Mouse (Mus musculus): ENCODE measurements at regions not wholly inside any gene's neighbourhood (a gene's known extent, or its start where the extent isn't known, plus 50 kb on each side); places are given as distances from the start of the nearest gene placed in this dataset.
"Not testable (repeated sequence)": the region's sequence is repeated elsewhere in the genome, so short reads cannot be mapped to it uniquely, and the experiment has no call there.

DNA sequence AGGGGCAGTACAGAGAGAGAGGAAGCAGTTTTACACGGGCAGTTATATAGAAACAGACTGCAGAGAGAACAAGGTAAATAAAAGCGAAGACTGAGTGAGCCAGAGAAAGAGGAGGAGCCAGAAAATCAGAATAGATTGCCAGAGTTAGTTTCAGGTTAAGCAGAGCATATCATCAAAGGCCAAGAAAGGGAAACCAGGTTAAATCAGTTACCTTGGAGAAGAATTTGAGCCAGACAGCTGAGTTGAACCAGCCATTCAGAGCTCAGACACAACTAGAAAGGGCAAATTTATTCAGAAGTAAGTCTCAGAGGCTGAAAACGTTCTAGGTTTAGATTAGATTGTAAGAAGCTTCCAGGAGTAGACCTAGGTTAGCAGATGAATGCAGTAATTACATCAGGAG, 858.6 kb downstream of the Adgrl3 start:
- DNase-seq, result no peak

DNA sequence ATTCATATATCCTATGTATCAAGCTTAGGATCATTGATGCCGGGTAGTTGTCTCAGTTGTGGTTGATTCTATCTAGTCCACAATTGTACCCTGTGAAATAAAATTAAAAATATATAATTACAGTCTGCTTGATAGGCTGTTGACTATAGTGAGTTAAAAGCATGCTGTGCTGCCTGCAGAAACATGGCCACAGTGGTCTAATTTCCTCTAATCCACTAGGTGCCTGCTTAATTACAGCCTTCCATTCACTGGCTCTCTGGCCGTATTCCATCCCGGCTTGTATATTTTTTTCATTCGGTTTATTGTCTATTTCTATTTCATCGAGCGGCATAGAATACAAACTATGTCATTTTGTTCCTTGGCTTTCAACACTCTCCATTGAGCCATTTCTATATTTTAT, 873.4 kb downstream of the Adgrl3 start:
- no peak for DNase-seq

DNA sequence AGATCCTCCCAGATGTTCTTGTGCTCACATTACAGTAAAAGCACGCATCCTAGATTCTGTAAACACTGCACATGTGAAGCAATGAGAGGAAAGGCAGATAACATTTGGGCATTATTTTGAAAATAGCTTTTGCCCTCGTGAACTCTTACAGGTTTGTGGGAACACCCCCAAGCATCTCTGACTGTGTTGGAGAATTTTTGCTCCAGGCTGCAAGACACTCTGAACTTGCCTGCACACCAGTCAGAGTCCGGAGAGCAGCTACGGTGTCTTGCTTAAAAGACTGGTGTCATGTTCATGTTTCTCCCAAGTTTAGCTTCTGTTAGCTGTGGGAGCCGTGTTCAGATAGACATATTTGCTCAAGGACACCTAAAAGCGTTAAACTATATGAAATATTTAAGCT, 889.4 kb downstream of the Adgrl3 start:
- no peak for DNase-seq

DNA sequence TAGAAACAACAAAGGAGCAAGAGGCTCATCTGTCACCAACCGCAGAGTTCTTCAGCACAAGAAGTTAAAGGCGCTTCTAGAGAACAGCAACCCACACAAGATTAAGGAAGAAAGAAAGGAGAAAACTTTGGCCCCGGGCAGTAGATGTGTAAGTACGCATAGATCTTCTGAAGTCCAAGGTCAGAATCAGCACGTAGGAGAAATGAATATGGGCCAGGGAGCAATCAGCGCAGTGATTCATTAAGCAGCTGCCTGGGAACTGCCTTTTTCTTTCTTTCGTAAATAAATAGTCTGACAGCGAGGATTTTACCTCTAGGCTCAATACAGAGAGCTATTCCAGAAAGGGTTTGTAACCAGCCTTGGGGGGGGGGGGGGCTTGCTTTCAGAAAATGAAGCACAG, 890.0 kb downstream of the Adgrl3 start:
- peak; percentile 26 for DNase-seq

DNA sequence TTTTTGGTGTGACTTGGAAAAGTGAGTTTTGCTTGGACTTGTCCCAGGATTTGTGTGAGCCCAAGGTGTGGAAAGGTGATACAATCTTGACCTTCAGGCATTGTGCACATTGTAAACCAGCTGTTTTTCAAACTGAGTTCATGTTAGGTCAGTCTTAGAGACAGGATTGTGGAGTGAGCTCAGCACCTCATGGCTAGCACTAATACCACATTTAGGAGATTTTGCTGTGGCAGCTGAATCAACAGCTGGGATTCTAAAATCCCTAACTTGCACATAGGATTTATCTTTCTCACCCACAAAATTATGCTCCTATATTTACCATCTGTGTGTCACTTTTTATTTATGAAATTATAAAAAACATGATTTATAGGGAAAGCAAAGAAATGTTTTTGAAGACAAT, 896.7 kb downstream of the Adgrl3 start:
- DNase-seq, result no peak

DNA sequence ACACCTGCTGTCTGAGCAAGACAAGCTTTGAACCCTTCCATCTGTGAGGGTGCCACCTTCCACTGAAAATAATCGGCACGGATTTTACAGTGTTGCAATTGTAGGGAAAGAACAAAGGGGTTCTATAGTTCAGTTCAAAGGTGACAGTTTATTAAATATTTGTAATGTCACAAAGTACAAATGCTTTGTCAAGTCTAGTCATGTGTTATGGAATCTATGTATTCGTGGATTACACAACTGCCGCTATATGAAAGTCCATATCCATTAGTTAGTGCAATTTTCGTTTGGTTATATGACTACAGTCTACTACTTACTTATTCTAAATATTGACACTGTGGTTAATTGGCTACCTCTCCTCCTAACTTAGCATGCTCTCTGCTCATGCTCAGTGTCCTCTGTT, 920.9 kb downstream of the Adgrl3 start:
- DNase-seq, result no peak

DNA sequence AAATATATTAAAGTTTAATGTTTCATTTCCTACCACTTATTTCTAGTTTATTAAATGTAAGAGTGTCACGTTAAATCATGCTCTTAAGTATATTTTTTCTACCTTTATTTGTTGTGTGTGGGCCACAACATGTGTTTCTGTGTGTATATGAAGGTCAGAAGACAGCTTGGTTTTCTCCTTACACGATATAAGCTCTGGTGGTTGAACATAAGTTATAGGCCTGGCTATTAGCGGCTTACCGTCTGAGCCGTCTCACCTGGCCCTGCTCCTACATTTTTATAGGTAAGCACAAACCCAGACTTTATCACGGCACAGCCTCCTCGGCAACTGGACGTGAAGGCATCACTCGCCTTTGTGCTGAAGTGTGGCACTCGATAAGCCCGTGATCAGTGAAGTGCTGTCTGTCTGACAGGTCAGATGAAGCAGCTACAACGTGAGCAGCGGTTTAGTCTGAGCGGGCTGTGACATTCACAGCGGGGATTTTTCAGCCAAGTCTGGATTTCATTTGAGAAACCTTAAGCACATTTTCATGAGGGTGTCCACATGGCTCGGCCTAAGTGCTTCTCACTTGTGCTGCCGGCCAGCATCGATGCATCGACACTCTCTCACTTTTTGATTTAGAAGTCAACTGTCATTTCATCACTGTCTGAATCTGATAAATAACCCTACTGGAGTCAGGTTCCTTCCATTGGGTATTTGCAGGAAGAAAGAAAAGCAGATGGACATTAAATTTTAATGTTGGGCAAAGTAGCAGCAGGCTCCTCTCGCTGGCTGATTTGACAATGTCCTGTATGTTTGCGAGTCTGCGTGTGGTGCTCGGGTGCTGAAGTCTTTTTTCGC, 950.0 kb downstream of the Adgrl3 start:
- DNase-seq, result no peak

DNA sequence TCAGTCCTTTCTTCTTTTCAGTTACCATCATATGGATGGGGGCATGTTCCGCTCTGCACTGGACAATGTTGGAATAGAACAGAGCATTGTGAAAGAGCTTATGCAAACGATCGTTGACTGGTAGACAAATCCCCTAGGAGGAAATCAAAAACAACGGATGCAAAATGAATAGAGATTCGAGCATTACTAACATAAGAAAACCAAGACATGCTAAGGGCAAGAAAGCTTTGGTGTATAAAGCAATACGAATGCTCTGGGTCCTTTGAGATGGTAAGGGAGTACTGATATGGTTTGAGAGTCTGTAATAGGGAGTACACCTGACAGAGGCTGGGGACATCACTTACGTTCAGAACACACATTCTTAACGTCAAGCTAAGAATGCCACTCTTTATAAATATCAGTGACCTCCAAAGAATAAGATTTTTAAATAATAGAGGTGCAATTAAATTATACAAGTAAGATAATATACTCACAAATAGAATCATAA, 950.6 kb downstream of the Adgrl3 start:
- no peak for DNase-seq

DNA sequence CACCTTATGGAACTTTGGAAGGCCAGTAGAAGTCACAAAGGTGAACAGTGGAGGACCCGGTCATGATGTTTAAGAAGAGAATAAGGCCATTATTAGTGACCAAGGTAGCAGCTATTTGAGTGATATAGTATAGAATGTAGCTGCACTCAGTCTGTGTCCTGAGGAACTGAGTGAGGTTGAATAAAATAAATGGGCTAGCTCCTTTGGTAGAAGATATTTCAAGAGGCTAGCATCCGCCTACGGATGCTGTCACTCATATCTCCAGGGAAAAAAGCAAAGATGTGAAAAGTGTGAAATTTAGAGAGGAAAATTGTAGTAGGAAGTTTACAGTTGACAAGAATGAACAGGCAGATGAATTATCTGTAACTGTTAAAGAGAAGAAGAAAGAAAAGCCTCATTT, 956.6 kb downstream of the Adgrl3 start:
- no peak for DNase-seq

DNA sequence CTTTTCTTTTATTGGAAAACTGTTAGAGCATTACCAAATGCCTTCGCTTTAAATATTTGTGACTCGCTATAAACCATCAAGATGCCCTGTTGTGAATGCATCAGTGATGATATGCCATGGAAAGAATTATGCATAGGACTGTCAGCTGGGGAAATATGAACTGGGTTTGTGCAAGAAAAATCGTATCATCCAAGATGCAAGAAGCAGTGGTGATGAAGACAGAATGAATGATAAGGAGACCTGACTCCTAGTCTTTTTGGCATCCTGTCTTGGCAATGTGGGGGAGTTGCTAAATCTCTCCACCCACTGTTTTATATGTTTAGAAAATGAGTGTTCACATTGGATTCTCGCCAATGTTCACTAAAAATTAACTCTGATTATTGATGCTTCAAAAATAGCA, 963.4 kb downstream of the Adgrl3 start:
- no peak for DNase-seq

DNA sequence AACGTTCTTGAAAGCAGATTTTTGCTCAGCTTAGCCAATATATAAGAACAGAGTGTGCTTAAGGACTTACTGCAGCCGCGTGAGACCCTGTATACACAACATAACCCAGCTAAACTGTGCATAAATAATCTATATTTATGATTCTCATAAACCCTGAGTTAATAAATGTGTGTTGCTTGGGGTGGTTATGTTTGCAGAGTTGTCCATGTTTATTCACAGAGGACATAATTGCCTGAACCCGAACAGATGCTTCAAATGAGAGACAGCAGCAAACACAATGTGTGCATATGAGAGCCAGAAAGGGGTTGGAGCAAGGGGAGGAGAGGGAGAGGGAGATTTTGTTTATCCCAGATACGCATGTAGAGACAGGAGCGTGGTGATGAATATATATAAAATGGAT, 968.1 kb downstream of the Adgrl3 start:
- DNase-seq, result no peak

DNA sequence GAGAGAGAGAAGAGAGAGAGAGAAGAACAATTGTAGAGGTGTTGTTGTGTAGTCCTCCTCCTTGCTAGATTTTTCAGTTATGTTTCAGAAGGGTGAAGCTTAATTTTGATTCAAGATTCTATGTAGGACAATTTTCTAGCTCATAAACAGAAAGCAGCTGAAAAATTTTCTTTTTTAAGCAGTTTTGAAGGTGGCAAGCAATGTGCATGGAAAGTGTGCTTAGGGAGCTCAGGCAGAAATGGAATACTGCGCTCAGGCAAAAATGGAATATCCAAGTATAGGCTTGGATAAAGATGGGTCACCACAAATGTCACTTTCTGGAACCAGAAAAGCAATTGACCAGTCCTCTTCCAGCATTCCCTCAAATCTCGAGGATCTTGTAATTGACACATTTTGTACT, 988.0 kb downstream of the Adgrl3 start:
- DNase-seq, result no peak

DNA sequence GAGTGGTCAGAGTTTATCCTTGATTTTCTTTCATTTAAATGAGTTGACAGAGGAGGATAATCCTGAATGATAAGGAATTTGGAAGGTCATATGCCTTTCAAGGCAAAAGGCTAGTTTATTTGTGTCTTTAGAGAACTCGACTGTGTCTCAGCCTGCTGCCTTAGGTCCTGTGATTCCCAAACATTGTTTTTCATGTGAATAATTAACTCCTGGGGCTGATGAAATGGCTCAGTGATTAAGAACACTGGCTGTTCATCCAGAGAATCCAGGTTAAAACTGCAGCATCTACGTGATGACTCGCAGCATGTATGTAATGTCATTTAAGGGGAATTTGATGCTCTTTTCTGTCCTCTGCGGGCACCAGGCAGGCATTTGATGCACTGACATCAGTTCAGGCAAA, 1004.2 kb downstream of the Adgrl3 start:
- DNase-seq, result no peak

DNA sequence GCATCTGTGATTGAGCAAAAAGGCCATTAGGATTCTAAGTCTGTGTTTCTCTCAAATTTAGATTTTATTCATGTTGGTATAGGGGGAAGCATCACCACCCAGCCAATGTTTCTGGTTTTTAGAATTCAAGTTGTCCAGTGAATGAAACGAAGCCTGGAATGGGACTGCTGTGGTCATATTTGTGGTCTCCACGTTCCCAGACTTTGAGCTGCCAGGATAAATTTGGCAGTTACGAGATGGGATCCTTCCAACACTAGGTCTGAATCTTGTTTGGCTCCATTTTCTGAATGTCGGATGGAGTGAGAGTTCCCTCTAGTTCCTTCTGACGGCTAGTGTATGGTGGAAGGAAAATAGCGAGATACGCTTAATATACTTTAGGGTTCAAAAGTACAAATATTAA, 1014.8 kb downstream of the Adgrl3 start:
- no peak for DNase-seq

DNA sequence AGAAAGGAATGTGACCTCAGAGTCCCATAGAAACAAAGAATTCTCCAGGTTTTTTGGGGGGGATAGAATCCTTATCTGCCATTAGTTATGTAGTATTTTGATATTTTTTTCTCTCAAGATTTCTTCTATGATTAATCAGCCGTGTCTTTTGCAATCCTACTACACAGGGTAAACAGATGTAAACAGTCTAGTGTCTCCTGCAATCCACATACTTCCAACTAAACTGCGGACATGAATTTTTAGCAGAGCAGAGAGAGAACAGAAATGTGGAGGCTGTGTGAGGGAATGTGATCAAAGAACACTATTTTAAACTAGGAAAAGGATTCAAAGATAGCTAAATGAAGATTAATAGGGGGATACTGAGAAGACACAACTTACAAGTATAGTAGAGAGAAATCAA, 1026.2 kb downstream of the Adgrl3 start:
- no peak for DNase-seq

DNA sequence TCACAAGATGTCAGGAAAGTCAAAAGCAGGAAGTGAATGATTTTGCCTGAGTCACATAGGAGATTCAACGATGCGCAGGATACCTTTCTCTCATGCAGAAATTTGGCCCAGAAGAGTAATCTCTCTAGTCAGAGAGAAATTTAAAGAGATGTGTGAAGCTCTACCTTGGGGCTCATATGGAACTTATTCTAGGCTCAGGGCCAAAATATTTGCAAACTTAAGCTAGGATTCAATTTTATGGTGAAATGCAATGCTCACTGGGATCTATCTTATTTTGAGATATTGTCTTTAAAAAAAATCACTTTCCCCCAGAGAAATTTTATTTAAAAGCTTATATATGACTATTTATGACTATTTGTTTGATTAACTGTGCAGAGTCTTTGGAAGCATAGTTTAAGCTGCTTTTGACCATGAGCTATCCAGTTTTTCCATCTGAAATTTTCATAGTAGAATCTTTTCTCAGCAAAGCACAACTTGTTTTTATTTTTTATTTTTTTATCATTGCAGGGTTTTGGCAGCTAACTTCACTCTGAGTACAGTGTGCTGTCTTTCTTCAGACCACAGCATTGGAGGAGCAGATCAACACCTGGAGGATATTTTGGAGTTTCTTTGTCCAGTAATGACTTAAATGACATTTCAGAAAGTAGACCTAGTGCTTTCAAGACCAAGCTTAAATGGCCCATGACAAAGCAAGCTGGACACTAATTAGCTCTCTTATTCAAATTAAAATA, 1039.3 kb downstream of the Adgrl3 start:
- no peak for DNase-seq

DNA sequence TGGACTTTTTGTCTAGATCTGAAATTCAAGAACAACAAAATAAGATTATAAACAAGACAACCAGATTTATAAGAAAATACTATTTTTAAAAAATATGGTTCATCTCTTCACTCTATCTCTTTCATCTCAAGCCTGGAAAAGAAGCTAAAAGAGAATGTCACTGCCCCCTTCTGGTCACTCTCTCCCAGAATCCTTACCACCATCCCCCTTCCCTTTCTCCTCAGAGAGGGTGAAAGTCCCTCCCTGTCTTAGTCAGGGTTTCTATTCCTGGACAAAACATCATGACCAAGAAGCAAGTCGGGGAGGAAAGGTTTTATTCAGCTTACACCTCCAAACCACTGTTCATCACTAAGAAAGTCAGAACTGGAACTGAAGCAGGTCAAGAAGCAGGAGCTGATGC, 1040.7 kb downstream of the Adgrl3 start:
- DNase-seq, result peak; percentile 26

DNA sequence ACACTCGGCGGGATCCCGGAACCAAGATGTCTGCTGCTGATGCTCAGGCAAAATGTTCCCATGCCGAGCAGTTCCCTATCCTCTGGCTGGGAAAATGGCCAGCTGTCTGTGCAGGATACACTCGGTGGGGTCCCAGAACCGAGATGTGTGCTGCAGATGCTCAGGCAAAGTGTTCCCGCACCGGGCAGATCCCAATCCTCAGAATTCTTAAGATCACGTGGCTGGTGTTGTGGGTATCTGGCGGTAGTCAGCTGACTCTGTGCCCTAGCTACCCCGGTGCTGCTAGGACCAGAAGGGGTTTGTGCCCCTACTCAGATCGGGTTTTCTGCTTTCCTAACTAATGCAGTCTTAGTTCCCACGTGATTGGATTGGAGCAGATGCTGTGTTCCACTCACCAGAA, 1049.3 kb downstream of the Adgrl3 start:
- not testable (repeated sequence) for DNase-seq

DNA sequence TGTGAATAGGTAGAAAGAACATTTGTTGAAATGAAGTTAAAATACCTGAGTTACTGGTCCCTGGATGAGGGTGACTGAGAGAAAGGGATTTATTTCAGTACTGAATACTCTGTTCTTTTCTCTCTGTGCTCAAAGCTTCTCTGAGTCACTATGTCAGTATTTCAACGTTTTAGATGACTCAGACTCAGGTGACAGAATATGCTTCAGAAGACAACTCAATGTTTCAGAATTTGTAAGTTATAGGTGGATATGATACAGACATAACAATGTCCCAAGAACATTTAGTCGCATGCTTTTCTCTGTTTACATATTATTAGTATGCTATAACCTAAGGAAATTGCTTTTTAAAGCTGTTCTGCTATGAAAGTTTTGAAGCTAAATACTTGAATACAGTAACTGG, 1069.5 kb downstream of the Adgrl3 start:
- DNase-seq, result no peak

DNA sequence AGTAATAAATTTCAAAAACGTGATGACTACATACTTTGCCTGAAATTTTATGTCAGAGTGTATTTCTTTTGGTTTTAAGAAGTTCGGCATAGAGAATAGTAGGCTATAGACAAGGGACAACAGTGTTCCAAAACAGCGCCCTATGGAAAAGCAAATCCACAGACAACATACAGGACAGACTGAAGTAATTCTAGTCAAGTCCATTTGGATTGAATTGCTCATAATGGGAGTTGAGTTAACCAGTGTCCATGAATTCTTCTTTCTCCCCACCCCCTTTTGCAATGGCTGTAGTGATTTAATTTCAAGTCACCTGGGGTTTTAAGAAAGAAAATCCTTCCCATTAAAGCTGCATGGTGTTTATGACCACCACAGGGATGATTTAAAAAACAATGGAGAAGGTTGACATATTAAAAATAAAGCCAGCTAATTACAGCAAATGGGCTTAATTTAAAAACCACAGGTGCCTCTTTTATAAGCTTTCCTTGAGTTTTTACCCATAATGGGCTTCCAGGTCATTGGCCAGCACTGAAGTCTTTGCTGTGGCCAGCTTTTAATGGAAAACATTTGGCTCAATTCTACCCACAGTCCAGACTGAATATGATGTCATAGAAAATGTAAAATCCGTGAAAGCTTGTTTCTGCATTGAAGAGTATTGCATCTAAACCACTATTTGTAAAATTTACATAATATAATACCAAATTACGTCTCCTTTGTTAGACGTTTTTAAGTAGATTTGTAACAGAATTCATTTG, 1083.3 kb downstream of the Adgrl3 start:
- no peak for DNase-seq

DNA sequence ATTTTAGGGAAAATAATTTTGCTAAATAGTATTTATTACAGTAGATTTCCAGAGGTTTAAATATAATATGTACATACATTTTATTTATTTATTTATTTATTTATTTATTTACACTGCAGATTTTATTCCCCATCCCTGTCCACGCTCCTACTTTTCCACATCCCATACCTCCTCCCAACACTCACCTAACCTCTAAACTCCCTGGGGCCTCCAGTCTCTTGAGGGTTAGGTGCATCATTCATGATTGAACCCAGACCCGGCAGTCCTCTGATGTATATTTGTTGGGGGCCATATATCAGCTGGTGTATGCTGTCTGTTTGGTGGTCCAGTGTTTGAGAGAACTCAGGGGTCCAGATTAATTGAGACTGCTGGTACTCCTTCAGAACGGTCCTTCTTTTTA, 1083.9 kb downstream of the Adgrl3 start:
- no peak for DNase-seq

DNA sequence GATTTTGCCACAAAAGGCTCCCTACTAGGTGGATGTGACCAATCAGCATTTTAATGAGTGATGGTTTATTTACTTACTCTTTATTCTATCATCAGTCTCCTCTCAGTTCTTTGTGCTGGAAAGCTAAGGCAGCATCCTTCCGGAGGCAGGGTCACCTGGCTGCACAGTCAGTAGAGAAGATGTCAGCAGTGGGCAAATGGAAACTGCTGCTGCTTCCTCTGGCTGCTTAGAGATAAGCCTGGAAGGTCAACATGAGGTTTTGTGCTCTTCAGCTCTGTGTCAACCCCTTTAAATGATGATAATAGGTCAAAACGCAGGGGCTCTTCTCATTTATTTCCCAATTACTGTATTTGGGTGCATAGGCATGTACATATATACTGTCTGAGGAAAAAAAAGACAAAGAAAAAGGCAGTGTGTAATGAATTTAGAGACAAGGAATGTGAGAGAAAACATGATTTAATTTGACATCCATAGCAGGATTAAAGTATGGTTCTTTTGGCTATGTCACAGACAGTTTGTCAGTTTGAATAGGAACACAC, 1106.1 kb downstream of the Adgrl3 start:
- DNase-seq, result no peak

DNA sequence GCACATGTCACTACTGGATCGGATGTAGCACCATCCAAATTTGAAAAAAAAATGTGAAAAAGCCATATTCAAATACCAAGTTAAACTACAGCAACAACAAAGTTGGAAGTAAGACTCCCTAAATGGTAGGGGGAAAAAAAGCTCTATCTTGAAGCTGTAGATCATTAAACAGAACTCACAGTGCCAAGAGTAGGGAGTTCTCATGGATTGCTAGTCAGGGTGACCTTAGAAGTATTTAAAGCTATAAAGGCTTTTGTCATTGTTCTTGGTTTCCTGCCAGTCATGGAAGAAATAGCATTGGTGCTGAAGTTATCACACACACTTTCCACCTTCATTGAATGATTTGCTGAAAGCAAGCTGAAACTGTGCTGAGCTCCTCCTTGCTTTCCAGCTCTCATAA, 1122.1 kb downstream of the Adgrl3 start:
- DNase-seq, result no peak

Data from adrenal gland, postnatal 10 days (tissue).